Mouse (Mus musculus): ENCODE data around the gene Gtpbp10.
A peak's percentile ranks its signal among the peaks of the same experiment; 100 is the strongest.

The Gtpbp10 gene

DNA sequence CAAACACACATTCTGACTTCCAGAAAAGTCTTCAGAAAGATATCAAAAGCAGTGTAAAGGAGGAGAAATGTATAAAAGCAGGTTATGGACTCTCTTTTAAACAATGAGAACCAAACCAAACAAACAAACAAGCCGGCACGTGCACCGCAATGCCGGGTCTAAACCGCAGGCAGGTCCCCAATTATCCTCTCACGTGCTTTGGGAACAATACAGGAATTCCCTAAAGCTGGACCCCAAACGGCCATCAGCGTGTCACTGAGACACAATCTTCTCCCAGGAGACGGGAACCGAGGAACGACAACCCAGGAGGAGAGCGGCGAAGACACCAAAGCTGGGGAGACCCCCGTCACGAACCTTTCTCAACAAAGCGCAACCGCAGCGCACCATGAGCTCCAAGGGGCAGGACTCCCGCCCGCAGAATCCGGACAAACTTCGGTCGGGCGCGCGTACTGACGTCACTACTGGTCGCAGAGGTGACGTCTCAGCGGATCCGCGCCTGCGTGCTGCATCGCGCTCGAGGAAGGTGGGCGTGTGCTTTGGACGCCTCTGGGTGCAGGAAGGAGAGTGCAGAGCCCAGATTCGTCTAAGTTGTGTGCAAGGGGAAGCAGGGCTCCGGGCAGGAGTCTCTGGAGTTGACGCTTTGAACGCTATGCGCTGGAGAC is at the start of gene Gtpbp10:
Gene Gtpbp10 (minus strand): TSS at position 460 of the 662 bp plus-strand sequence.
- peak; percentile 96 for DNase-seq (ENCODE audit: low read depth, low spot score)

DNA sequence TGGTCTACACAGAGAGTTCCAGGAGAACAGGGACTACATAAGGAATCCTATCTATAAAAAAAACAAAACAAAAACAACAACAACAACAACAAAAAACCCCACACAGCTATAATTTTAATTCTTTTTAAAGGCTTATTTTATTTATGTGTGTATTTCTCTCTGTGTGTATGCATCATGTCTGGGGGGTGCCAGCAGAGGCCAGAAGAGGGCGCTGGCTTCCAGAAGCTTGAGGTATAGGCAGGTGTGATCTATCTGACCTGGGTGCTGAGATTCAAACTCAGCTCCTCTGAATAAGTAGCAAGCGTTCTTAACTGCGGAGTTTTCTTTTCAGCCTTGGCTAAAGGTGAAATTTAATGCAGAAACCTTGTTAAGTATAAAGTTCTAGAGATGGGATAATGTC is 28.3 kb upstream of the Gtpbp10 start:
- no peak for DNase-seq (ENCODE audit: low read depth, low spot score)

DNA sequence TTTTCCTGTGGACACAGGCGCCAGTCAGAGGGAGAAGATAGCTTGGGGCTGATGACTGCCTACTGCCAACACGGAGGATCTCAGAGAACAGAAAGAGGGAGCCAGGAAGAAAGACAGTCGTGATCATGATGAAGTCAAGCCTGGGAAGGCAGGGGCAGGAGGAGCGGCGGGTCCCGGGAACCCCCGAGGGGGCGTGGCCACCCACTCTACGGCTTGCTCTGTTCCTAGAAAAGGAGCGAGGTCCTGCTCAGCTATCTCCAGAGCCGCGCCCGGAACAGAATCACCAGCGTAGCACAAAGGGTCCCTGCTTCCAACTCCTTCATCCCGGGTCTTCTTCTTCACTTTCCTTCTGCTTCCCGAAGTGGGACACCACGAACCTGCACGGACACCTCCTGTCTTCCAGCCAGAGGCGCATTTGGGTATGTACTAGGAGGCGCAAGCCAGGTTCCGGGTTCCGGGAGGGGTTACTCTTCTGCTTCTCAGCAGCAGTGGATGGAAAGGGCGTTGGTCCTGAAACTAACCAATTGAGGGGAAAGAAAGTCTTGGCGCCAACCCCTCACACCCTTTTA is 14.5 kb upstream of the Gtpbp10 start, which contains the start of gene Gm8773:
Gene Gm8773 (plus strand): TSS at position 51 of the 569 bp plus-strand sequence.
- peak; percentile 48 for DNase-seq (ENCODE audit: low read depth, low spot score)

DNA sequence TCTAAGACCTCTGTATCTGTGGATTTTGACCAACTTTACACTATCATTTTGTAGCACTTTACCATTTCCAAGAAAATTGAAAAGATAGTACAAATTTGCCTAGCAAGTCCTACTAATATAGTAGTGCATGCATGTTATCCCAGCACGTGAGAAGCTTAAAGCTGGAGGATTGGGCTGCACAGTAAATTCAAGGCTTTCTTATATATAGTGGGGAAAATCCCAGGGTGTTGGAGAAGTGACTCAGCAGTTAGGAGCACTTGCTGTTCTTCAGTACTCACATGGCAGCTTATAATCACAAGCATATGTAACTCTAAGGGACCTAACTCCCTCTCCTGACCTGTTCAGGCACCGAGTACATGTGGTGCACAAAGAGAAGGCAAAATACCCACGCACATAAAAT is 3.1 kb upstream of the Gtpbp10 start:
- DNase-seq (ENCODE audit: low read depth, low spot score), result no peak

DNA sequence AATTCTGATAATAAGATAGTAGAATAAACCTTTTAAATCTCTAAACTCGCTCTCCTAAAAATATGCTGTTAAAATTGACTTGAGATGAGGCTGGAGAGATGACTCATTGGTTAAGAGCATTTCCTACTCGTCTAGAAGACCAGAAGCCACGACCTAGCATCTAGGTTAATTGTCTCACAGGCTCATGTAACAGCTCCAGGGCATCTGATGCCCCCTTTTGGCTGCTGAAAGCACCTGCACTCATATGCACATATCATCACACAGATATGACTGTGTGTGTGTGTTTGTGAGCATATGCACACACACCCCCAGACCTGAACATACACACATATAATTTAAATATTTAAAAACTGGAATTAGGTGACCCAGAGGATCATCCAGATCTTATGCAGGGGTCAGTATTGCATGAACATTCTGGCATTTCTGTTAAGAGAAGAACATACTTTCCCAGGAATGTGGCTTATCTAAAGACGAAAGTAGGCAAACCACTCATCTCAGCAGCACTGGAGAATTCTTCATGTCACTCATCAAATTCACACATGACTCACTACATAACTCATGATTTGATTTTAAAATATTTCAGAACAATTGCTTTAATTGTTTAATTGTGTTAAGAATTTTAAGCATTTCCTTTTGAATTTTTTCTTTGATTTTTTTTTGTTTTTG is 1.8 kb upstream of the Gtpbp10 start:
- DNase-seq (ENCODE audit: low read depth, low spot score), result no peak

DNA sequence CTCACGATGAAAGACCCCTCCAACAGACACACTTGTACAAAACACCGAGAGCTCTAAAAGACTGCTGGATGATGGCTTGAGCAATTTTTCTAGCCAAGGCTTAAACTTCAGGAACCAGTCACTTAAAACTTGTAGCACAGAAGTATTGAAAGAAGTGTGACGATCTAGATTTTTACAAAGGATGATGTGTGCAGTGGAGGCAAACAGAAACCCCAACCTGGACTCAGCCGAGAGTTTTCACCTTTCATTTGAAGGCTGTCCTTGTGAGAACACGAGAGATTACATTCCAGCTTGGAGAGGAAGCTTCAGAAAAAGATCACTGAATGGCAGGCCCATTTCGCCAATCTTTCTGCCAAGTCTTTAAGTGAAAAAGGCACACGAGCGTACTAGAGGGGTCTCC is 460 bp upstream of the Gtpbp10 start:
- no peak for DNase-seq (ENCODE audit: low read depth, low spot score)

DNA sequence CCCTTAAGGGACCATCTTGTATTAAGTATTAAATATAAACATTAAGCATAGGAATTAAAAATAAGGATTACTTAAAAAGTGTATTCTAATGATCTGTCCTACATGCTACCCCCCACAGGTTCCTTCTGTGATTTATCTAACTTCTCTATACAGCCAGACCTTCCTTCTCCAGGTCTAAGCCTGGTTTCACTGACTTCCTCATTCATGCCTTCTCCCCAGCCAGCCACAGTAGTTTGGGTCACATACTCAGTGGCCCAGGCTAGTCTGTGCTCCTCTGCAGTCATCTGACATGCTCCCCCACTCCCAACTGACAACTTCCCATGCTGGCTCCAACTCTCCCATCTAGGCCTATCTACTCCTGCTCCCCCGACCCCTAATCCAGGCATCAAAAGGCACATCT is 8.2 kb downstream of the Gtpbp10 start:
- DNase-seq (ENCODE audit: low read depth, low spot score), result no peak

DNA sequence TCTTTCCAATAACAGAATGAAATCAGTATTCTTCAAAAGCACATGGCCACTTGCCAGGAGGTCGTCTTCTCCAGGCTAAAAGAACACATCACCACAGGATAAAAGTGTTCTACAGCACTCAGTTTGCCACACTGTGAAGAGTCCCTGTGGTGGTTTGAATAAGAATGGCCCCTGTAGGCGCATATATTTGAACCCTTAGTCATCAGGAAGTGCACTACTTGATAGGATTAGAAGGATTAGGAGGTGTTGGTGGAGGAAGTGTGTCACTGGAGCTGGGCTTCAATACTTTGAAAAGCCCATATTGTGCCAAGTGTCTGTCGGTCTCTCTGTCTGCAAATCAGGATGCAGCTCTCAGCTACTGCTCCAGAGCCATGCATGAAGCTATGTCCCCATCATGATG is 19.0 kb downstream of the Gtpbp10 start:
- no peak for DNase-seq (ENCODE audit: low read depth, low spot score)

DNA sequence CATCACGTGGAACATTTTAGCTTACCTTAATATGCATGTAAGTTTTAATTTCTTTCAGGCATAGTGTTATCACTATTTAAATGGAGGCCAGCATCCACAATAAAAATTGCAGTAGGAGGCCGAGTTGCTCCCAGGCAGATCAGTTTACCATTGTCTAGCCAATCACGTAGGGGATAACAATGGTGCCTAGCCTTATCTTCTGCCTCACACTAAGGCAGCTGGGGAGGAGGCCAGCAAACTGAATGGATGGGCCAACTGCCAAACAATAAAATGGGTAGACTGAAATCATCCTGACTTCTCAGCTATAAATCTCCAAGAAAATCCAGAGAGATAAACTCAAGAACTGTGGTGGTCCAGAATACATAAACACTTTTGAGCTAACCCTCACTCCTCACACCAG is 19.6 kb downstream of the Gtpbp10 start:
- no peak for DNase-seq (ENCODE audit: low read depth, low spot score)

DNA sequence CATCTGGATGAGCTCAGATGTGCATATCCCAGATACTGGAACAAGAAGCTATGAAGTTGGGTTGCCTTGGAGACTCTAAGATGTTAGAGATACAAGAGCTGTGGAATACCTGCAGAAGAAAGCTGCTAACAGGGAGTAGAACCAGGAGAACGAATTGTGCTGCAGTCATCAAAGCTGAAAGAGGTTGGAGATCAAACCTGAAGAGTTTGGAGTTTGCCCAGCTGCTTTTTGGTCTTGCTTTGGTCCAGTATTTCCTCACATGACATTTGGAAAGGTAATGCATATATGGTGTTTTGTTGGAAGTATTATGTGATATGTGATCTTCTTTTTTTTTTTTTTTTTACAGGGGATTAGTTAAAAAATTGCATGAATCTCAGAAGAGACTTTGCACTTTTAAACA is 23.2 kb downstream of the Gtpbp10 start:
- no peak for DNase-seq (ENCODE audit: low read depth, low spot score)

DNA sequence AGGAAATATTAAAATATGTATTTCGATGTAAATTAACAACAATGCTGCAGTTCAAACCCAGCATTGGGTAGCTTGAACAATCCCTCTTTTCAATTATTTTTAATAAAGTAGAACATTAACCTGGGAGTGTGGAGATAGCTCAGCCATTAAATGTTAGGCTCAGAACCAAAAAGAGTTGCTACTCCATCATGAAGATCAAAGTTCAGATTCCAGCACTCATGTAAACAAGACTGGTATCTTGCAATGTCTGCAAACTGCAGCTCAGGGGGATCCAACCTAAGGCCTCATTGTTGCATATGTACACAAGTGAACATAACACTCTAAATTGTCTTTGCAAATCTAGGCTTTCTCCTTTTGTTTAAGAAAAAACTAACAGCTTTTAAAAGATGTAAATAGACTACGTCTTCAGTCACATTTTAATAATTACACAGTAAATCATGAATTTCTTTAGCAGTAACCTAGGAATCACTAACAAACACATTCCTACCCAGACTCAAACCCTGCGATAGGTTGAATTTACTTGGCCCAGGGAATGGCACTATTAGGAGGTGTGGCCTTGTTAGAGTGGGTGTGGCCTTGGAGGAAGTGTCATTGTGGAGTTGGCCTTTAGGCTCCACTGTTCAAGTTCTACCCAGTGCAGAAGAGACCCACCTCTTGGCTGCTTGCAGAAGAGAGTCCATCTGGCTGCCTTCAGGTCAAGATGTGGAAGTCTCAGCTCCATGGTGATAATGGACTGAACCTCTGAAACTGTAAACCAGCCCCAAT is 25.5 kb downstream of the Gtpbp10 start:
- no peak for DNase-seq (ENCODE audit: low read depth, low spot score)

DNA sequence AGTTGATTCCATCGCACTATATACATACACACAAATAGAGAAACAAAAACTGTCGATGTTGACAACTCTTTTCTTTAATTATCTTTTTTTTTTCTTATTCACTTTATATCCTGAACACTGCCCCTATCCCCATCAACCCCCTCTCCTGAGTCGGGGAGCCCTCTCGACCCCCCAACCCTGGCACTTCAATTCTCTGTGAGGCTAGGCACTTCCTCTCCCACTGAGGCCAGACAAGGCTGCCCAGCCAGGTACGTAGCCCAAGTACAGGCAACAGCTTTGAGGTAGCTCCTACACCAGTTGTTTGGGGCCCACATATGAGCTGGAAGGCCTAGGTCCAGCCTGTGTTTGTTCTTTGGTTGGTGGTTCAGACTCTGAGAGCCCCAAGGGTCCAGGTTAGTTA is 43.9 kb downstream of the Gtpbp10 start:
- DNase-seq (ENCODE audit: low read depth, low spot score), result no peak

DNA sequence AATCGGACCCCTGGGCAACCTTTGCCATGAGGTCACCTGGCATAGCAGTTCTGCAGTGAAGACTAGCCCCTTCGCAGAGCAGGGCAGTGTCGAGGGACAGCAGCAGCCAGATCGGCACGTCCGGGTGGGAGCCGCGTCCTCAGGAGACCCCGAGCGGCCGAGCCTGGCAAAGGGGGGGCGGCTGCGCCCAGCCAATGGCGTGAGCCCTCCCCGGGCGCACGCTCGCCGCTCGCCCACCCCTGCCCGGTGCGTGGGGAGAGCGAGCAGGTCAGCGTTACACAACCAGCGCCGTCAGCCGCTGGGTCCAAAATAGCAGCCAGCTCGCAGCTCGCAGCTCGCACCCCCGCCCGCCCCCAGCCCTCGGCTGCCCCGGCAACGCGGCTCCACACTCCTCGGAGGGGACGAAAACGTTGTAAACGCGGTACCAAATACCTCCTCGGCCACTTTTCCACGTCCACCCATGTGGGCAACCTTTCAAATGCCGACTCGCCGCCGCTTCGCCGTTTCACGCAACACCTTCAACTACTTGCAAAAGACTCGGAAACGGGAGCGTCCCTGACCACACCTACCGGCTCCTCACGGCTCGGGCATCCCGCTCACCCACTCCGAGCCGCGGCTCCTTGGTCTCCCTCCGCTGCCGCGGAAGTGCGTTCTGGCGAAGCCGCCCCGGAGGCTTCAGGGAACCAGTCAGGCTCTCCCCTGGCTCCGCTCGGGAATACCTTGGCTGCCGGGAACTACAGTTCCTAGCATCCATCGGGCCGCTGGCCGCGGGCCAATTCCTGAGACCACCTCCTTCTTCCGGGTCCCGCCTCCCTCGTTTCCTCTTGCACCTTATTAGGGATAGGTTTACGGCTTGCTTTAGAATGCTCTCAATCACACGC is 44.9 kb downstream of the Gtpbp10 start, which contains the start of gene Cldn12:
Gene Cldn12 (minus strand): TSS at position 763 of the 881 bp plus-strand sequence.
- DNase-seq (ENCODE audit: low read depth, low spot score), result peak; percentile 96

DNA sequence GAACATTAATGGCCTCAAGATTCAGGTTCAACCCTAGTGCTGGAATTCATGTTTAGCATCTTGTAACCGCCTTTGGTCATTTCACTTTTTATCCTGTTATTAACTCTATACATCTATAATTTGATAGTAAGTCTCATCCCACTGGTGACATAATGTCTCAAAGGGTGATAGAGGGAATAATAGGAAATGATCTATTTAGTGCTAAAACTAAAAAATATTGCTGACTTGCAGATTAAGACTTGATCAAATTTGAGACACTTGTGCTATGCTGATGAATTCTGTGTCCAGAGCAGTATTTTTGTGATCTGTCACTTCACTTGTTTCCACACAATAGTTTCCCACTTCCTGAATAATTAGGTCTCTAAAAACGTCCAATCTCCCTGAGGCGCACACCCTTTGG is 47.9 kb downstream of the Gtpbp10 start:
- no peak for DNase-seq (ENCODE audit: low read depth, low spot score)

DNA sequence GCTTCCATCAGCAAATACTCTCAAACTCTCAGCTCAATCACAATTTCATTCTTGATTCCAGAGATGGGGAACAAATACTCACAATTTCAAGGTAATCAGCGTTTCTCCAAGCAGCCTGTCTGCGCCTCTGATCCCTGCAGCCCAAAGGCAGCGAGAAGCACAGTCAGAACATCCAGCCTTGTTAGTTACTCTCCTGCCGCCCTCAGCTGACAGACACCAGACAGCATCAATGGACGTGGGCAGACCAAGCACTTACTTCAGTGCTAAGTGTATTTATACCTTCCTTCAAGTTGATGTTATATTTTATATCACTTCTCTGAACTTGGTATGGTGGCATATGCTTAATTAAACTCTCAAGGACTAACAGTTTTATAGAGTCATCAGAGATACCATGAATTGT is 48.3 kb downstream of the Gtpbp10 start:
- DNase-seq (ENCODE audit: low read depth, low spot score), result no peak

DNA sequence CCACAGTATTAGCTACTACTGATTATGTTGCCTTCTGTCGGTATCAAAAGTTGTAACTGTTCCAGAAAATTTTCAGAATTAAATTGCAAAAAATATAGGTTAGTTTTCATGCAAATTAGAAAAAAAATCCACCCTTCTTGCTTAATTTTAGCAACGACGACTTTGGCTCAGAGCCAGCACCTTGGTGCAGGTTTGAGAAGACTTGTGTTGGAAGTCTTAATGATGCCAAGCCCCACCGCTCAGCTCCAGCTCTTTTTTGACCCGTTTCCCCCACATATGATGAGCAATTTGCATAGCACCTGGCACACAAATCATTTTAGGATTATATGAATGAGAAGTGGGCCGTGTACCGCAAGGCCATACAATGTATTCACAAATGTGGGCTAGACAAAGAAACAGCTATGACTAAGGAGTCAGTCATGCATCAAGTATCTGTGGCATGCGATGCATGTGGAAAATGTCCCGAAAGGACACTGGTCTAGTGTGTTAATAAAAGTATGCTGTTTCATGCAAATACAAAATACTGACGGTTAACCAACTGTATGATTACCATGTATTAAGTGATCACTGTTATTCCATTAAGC is 48.9 kb downstream of the Gtpbp10 start:
- DNase-seq (ENCODE audit: low read depth, low spot score), result no peak

DNA sequence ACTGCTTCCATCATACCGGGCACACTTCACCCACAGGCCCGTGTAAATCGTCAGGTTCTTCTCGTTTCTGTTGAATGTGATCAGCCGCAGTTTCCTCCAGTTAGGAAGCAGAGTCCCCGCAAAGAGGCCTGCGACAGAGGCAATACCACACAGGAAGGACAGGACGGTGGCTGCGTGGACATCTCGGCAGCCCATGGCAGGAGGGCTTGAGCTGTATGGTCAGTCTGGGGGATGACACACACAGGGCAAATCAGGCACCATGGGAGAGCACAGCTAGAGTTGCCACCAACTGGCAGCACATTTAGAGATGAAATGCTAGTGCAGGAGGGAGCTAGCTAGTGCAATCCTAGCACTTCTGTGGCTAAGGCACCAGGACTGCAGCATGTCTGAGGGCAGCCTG is 51.1 kb downstream of the Gtpbp10 start:
- no peak for DNase-seq (ENCODE audit: low read depth, low spot score)

DNA sequence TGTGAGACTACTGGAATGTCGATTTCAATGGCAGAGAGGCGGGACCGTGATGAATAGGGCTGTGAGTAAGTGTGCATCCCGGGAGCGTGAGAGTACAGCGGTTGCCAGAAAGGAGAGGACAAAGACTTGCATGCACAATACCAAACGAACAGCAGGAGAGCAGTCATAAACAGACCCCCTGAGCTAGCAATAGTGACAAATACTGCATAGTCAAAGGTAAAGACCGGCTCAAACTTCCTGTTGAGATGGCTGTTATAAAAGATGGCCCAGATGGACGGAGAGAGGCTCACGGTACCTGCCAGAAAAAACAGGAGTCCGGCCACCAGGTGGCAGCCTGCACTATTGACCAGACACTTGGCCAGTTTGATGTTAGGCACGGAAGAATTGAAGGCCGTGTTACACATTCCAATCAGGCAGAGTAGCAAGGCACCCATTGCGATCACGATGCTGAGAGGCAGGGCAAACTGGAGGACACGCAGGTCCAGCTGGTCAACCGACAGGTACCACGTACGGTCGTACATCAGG is 51.6 kb downstream of the Gtpbp10 start:
- peak; percentile 65 for DNase-seq (ENCODE audit: low read depth, low spot score)

DNA sequence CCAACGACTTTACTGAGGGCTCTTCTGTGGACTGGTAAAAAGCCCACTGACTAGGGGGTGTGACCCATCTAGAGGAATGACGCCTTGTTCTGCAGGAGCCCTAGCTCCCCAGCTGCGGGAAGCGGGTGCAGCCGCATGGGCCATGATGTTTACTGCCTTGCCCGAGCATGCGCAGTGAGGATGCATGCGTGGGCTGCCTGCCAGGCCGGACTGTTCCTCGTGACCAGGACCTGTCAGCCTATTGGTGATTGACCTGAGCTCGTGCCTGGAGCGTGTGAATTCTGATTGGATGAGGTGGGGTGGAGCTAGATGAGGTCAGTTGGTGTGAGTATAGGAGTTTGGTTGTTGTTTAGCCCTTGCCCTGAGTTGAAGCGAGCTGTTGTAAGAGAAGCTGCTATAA is 54.9 kb downstream of the Gtpbp10 start:
- DNase-seq (ENCODE audit: low read depth, low spot score), result no peak

DNA sequence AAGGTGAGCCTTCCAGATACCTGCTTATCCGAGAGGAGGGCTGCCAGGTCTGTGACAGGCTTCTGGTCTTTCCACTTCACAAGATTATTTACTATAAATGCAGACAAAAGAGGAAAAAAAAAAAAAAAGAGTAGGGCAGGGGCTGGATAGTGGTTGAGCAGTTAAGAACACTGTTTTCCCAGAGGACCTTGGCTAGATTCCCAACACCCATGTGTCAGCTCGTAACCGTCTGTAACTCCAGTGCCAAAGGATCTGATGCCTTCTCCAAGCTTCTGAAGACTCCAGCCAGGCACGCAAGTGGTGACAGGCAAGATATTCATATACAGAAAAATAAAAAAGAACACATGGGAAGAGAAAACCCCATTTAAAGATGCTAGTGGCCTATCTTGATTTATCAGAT is 56.0 kb downstream of the Gtpbp10 start:
- DNase-seq (ENCODE audit: low read depth, low spot score), result no peak

DNA sequence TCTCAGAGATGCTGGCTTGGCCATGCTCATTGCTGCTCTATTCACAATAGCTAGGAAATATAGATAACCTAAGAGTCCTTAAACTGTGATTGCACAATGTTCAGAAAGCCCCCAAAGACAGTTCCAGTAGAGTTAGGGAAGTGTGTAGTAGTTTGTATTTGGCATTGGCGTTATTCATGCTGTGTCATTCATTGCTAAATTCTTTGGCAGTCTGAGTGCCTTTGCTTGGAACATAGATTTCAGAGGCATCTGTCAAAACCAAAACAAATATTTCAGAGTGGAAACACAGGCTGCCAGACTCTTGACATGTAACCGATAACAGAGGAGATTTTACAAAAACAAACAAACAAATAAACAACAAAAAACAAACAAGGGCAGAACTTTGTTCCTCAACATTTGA is 57.8 kb downstream of the Gtpbp10 start:
- no peak for DNase-seq (ENCODE audit: low read depth, low spot score)
